Mouse (Mus musculus) spleen, postnatal 4 days (tissue): ENCODE measurements at regions not wholly inside any gene's neighbourhood (a gene's known extent, or its start where the extent isn't known, plus 50 kb on each side); places are given as distances from the start of the nearest gene placed in this dataset.

Source experiments
- DNase-seq, 2 experiments: peaks; one replicate each; pipeline ENCODE4 v3.0.0; 2022; ENCODE audit warnings: low spot score in 2 of 2

- no peak for DNase-seq
Observed at GRCm38 (mm10) chr9:27694805-27695593, 95.6 kb upstream of the Opcml start.

DNA sequence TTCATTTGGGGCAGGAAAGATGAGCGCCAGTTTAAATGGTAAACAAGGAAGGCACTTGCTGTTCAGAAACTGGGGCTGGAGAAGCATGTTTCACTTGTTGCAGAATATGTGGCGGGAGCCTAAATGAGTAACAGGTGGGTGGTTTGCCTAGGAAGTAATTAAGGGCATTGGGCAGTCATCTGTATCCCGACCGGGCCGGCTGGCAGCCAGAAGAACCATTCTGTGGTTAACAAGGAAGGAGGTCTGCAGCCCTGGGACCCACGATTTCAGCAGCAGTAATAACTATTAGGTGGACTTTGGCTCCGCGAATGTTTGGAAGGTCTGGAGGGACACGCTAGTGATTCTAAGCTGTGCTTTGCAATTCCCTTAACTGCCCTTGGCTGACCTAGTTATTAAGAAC is 89.0 kb upstream of the Opcml start:
- DNase-seq: no peak

DNA sequence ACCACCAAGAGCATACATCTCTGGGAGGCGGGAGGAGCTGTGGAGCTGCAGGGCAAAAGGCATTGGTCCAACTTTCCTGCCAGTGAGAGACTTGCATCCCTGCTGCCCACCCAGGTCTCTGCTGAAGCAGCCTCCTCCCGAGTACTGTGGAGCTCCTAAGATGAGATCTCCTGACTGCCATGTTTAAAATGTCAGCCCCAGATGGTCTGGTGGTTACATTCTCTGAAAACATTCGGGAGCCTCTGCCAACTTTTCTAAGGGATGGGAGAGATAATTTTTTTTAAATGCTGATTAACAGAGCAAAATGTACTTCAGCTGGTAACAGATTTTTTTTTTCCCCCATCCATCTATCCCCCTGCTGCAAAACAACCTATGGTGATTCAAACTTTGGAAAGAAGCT is 88.4 kb upstream of the Opcml start:
- DNase-seq: no peak

DNA sequence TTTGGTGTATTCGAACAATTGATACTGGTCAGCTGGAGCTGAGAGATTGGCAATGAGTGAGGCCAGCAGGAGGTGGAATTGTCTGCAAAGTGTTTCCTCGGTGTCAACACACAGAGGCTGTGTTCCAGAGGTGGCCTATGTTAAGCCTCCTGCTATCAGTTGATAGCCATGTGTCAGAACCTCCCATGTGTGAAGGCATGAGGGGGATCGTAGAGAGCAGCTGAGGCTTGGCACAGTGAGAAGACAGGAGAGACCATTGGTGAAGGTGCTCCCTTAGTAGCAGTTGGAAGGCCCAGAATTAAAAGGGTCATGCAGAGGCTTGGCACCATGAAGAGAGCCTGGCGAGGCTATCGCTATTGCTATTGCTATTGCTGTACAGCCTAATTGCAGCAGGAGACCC is 86.6 kb upstream of the Opcml start:
- no peak for DNase-seq

DNA sequence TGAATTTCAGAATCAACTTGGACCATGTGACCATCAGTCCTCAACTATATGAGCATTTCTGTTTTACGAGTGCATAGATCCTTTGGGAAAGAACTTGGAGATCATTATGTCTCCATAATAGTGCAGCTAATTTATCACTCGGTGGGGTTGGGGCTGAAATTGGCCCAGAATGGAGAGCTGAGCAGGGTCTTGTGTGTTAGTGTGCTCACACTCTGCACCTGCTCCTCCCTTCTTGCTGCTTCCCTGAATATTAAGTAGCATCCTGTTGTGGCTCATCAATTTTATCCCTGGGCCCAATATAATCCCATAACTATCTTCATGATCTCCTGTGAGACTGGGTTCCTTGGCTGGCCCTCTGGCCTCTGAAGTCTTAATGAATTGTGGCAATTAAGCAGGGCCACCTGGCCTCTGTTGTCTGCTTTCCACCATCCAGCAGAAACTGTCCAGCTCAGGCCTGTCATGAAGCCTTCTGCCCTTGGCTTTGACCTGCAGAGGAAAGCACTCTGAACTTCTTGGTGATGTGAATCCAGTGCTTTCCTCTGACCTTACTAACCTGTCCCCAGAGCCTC is 66.7 kb upstream of the Opcml start:
- no peak for DNase-seq

GRCm38 (mm10) chr9:27724576-27724975 is 66.0 kb upstream of the Opcml start:
- no peak for DNase-seq

- no peak for DNase-seq
Observed at GRCm38 (mm10) chr9:27728652-27729557, 61.7 kb upstream of the Opcml start.

- no peak for DNase-seq
Observed at GRCm38 (mm10) chr9:27729558-27729889, 61.1 kb upstream of the Opcml start.

DNA sequence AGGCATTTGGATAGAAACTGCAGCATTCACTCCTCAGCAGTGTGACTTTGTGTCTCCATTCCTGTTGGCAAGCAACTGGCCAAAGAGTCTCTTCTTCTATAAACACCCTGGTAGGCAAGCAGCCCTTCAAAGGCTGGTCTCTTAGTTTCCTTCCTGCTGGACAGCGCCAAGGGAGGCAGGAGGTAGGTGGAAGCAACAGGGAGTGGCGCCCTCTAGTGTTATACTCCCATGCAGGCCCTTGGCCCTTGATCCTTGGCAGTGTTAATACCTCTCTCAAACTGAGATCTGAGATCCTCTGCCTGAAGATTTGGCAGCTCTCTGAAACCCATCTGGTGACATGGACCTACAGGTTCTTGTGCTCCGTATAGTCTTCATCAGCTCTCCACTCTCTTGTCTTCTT is 51.3 kb upstream of the Opcml start:
- DNase-seq: peak in 1 of 2 experiments; percentile 14
